Comparison of ENCODE assay signal across 12 mouse cellular contexts in the genomic region with DNA sequence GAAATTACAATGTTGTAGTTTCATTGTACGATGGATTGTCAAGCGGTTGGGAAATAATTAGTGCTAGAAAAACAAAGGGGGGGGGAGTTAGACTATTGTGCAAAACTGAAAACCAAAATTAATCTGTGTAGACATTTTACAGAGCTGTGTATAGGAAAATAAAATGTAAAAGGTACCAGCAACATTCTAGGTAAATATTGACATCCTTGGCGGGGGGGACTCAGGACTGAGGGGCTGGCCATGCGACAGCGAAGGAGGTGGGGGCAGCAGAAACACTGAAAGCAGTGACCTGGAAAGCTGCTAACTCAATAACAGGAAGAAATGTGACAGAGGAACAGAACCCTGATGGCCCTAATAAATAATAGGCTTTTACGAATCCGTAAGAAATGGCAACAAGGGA.
"Had no signal": no experiment of that assay in that cellular context is flagged by ENCODE, and none has a peak within 500 bp of the region (broad histone marks: within the 10 kb centered on the region; RNA-seq: fewer than 3 reads in every experiment).

No protein-coding gene starts in this region.

- DNase-seq: left cerebral cortex, postnatal 4 days; liver; liver, embryonic 13.5 days; liver, postnatal 0 days; lung, adult 18-20 months; lung, adult 2 months; lung, embryonic 14.5 days; lung, postnatal 10 days; lung, postnatal 14 days; lung, postnatal 36 days; lung, postnatal 4 days; midbrain, embryonic 14.5 days had no signal
